Mouse (Mus musculus) thymus, postnatal 25 days (tissue): ENCODE results near the gene Aqp6.
A peak's percentile ranks its signal among the peaks of the same experiment; 100 is the strongest.

ENCODE experiments used
- DNase-seq: peaks from one replicate; pipeline ENCODE4 v3.0.0; 2022

Aqp6 gene

GRCm38 (mm10) chr15:99649067-99649761 lies 48.0 kb downstream of the Aqp6 start:
- no peak for DNase-seq

- DNase-seq: no peak
These were observed 49.1 kb downstream of the Aqp6 start for GRCm38 (mm10) chr15:99650304-99650703.

GRCm38 (mm10) chr15:99651163-99651872 lies 50.1 kb downstream of the Aqp6 start, which contains the start of gene Racgap1:
TSS of gene Racgap1 (minus strand) at chr15:99651656.
- DNase-seq: peak; percentile 97

GRCm38 (mm10) chr15:99651984-99652872 lies 51.0 kb downstream of the Aqp6 start:
- no peak for DNase-seq

- DNase-seq: no peak
These were observed 52.1 kb downstream of the Aqp6 start for GRCm38 (mm10) chr15:99653291-99653690.

- no peak for DNase-seq
These were observed 52.7 kb downstream of the Aqp6 start for GRCm38 (mm10) chr15:99653876-99654275.
